Mouse (Mus musculus) layer of hippocampus, adult 18-20 months (tissue): ENCODE measurements at regions not wholly inside any gene's neighbourhood (a gene's known extent, or its start where the extent isn't known, plus 50 kb on each side); places are given as distances from the start of the nearest gene placed in this dataset.

Experiments
- DNase-seq, 2 experiments: peaks; one replicate each; pipeline ENCODE4 v3.0.0; 2022; ENCODE audit warnings: low spot score in 2 of 2

DNA sequence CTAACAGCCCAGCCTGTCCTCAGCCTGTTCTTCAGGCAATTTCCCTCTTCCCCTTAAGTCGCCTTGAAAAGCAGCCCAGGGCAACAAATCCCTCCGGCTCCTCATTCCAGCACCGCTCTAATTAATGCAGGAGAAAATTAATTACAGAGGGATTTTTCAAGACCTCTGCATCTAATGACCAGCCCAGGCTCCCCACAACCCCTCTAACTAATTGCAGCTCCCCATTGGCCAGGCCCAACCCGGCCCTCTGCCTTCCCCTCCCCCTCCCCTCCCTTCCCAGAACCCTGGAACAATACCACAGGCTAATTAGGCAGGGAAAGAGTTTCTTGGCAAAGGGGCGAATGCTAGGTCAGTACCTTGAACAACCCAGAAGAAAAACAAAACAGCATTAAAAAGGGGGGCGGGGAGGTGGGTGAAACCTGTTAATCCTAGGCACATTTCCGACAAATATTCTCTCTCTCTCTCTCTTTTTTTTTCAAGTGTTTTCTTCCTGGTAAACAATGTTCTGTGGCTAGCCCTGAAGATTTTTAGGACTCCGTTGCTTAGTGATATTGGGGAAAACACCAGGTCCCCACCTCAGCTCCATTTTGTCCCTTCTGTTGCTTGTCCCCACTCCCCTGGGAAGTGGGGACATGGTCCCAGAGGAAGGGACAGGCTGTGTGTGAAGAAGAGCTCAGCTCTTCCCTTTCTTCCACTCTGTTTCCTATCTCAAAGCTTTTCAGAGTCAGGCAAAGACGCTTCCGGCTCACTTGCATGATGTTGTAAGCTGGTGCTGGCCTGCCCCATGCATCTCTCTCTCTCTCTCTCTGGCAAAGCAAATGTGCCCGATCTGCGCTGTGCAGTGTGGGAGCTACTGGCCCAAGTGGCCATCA lies 195.1 kb downstream of the Sox9 start:
- DNase-seq, result peak in 1 of 2 experiments; percentile 28

DNA sequence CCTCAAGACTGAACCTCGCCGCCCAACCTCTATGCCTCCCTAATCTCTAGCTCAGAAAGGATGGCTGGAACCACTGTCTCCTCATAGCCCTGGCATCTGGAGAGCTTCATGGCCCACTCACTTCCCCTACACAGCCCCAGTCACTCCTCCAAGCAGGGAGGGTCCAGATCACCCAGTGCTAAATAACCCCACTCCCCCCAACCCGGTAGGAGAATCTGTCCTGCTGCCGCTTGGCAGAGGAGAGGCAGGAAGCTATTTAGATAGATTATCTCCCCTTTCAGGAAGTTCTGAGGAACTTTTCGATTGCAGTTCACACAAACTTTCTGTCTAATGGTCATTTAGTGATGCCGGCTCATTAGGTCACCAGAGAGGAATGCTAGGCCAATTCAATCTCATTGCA lies 196.9 kb downstream of the Sox9 start:
- DNase-seq, result no peak

DNA sequence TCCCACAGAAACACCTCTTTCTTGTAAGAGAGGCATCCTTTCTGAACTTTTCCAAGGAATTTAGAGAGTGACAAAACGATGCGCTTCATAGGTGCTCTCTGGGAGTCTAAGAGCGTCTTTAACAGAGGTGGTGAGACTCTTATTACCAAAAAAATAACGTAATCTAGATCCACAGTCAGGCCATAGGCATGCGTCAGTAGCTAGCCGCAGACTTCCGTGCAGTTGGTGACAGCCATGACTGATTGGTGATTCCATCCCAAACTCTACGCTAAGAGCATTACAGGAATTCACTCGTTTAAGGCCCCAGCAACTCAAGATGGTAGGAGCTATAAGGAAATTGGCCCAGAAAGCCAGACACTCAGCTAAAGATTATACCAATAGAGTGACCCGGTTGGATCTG lies 197.4 kb downstream of the Sox9 start:
- DNase-seq, result no peak

DNA sequence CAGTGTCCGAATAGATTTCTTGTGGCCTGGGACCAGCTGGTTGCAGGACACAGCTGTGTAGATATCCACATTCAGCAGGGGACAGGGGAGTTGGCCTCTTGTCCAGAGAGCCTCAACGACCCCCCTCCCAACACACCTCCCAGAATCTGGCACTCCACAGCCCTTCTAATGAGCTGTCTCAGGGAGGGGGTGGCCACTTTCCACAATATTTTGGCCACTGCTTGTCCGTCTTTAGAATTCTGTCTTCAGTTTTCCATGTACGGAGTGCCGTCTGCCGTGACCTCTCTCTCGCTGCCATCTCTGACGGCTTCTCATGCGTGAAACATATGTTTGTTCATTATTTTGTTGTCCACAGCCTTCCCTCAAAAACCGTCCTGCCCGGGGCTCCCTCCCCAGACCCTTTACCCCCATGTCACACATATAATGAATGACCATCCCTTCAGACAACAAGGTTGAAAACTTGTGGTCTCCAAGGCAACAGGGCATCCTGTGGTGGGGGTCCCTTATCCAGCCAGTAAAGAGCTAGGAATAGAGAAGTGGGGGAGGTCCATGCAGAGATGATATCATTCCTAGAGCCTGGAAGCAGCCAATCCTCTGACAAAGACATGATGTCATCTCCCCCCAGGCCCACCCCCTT lies 200.3 kb downstream of the Sox9 start:
- no peak for DNase-seq

DNA sequence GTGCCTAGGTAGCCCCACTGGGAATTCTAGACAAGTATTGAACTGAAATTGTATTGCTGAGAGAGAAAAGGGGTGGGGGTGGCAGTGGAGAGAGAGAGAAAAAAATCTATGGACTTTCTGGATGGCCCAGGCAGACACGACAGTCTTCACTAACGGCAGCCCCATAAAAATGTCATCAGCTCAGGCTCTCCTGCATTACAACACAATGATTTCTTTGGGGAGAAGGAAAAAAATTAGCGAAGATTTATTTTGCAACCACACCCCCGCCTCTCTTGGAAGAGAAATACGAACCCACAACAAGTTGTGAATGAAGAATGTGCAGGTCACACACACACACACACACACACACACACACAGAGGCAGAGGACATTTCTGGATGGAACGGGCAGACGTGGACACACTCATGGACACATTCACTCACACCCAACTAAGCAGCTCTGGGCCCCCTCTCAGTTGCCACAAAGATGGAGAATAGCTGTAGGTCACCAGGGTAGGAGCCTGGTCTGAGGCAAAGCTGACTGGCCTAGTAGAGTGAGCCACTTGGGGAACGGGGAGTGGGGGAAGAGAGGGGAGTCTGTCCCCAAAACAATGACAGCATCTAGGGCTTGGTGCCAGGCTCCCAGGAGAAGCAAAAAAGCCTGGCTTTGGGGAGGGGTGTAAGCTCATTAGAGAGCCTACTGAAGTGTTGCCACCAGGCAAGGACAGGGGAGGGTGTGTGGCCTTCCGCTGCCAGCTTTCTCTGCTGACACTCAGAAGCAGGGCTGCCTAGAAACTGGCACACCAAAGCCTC lies 201.0 kb downstream of the Sox9 start:
- DNase-seq, result peak; percentile 32 to 63

DNA sequence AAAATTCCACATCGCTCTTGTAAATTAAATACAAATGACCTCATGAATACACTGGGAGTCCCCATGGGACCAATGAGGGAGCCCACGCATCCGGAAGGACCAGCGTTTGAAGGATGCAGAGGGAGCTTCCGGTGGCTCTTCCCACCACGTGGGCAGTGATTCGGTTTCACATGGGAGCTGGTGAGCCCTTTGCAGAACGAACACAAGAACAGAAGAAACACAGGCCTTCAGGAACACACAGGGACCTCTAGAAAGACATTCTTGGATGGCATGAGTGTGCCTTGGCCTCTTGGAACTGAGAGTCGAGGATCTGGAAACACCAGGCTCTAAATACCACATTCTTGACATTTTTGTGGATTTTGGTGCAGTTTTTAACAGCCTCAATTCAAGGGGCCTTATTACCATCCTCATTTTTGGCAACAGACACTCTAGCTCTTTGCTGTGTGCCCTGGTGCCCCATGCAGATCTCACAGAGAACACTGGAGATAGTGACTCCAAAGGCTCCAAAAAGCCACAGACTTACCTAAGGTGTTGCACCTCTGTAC lies 204.1 kb downstream of the Sox9 start:
- DNase-seq, result no peak

DNA sequence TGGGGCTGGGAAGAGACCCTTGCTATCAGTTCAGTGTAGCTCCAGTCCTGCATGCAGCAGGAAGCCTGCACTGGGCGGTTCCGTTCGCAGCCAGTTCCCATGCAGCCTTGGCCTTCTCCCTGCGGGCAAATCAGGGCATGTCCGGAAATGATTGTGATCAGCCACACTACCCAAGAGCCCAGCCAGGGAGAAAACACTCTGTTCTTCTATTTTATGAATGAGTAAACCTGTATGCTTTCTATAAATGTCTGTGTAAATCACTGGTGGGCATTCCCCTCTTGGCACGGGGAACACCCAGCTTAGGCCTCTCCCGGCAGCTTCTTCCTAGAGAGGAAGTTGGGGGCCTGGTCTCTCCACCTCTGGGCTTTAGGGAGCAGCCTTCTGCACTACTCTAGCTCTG lies 205.8 kb downstream of the Sox9 start:
- no peak for DNase-seq

DNA sequence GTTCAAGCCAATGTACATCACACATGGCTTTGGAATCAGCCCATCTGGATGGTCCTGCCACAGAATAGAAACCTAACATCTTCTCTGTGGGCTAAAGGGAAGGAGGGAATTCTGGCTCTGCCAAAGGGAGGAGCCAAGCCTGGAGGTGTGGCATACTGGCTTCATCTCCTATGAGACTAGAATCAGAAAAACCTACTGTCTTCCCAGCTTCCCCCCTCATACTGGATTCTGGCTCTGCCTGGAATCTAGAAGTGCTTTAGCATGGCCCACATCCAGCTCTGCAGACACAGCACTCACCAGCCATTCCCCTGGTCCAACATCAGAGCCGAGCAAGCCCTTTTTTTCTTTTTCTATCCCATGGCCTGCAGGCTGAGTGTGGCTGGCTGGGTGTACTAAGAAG lies 206.9 kb downstream of the Sox9 start:
- peak in 1 of 2 experiments; percentile 25 for DNase-seq

DNA sequence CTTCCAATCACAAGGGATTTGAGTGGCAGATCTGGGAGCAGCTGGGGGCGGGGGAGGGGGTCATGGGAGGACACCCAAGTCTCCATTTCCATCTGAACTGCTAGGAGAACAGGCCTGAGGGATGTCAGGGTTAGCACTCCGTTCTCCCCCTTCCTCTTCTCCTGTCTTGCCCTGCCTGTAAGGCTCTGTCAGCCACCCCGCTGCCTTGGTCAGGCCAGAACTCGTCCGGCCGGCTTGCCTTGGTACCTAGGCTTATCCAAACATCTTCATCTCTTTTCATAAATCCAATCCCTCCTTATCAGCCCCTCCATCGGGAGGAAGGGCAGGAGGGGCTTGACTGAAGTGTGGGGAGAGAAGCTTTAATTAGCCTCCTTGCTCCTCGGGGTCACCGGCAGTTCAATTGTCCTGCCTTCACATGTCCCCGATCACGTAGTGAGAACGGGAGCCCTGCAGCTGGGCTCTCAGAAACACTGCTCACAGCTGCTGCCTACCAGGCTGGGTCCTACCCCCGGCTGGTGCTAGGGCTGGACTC lies 208.0 kb downstream of the Sox9 start:
- no peak for DNase-seq

DNA sequence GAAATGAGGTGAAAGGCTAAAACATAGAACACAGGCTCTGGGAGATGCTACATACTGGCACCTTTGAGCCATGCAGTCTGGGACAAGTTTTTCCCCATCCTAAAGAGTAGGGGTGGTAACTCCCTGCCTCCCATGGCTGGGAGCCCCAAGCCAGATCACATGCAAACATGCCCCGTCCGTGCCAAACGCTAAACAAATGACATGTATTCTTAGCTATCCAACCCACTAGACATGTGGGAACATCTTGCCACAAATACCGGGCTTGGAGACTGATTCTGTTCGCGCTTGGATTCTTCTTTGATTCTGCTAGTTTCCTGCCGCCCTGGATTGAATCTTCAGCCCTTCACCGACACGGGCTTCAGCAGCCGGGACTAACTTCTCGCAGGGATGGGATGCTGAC lies 208.7 kb downstream of the Sox9 start:
- no peak for DNase-seq

DNA sequence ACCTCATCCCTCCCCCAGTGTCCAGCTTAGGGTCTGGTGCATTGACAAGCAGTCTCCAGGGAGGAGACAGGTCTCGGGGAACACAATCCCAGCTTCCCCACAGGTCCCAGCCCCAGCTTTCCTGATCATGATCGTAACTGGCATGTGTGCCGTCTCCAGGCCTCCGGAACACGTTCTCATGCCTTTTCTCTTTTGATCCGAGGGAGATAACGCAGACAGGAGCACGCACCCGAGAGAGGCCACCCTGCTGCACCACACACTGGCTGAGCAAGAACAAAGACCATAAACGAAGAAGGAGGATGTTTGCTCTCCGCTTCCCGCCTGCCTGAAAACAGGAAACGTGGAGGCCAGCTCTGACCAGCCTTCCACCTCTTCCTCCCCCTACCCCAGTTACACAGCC lies 209.8 kb downstream of the Sox9 start:
- no peak for DNase-seq

DNA sequence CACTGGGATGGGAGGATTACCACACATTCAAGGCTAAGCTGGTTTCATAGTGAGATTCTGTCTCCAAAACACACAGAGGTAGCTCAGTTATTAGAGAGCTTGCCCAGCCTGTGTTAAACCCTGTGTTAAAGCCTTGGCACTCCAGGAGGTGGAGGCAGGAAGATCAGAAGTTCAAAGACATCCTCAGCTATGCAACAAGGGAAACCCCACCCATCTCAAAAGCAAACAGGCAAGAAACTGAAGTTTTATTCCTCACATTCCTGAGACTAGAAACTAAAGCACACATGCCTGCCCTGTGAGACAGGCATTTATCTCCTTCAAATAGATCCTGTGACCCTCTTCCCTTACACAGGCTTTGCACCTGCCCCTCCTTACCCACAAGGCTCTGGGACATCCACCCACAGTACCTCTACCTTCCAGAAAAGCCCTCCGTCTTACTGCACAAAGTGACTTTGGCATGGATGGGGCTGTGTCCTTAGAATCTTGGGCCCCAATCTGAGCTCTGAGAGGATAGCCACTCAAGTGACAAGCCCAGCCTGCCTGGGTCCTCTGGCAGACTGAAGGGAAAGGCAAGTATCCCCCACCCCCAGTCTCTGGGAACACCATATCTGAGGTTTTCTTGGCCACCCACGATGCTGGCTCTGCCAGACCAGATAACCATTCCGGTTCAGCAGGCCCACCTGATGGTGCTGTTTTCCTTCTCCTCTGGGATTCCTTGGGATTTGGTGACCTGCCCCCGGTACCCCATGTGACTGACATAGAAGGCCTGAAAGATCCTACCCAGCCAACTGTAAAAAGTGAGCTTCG lies 217.0 kb downstream of the Sox9 start:
- DNase-seq, result no peak

DNA sequence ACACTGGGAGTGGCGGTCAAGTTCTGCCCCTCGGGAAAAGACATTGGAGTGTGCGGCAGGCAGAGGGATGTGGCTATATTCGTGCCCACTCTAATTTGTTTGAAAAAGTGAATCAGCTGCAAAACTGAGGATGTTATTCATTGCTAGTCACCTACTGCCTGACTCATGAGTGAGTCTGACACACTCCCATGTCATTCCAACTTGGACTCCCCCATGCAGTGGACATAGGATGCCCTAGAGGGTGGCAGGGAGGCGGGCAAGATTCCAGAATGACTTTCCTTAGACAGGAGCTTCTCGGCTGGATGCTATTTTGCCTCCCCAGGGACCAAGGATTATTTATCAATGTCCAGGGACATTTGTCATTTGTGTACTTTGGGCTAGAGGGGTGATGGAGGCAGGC lies 219.0 kb downstream of the Sox9 start:
- no peak for DNase-seq

DNA sequence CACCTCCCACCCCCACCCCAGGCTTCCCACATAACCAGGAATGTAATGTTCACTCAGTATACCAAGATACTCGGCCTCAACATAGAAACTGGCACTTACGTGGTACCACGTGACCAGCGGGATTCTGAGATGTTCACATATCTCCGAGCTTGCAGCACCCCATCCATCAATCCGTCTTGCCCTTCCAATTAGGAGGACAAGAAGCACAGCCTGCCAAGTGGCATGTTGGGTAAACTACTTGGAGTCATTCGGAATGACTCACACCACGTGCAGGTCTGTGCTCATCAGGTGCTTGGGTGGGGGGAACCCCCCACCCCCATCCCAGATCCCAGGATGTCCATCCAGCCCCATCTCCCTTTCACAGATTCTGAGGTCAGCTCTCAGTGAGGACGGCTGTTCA lies 223.9 kb downstream of the Sox9 start:
- DNase-seq, result no peak

DNA sequence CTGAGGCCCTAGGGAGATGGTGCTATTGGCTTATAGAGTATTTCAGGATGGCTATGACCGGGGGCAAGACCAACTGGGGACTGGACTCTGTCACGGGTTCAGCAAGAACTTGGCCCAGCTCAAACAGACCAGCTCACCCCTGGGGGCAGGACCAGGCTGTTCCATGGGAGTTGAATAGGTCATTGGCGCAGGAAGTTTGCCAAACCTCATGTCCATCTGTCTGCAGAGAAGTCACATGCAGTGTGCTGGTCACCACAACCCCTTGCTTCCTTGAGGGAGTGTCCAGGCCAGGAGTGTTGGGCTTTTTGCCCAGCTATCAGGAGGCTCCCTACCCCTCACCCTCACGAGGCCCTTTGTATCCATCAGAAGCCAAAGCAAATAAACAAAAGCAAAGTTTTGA lies 226.5 kb downstream of the Sox9 start:
- DNase-seq, result no peak

DNA sequence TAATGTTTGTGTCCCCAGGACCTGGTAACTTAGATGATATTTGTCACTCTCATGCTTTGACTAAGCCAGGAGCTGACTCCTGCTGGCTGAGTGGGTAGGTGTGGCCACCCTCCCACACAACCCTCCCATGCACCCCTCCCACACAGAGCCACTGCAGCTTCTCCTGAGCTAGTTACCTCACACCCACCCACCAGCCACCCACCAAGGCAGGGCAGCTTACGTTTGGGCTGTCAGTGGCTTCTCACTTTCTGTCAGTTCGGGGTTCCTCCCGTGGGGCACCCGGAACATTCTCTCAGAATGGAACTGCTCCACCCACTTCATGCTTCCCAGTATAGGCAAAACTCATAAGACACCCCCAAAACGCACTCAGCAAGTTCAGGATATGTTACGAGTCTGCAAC lies 227.4 kb downstream of the Sox9 start:
- peak in 1 of 2 experiments; percentile 26 for DNase-seq

DNA sequence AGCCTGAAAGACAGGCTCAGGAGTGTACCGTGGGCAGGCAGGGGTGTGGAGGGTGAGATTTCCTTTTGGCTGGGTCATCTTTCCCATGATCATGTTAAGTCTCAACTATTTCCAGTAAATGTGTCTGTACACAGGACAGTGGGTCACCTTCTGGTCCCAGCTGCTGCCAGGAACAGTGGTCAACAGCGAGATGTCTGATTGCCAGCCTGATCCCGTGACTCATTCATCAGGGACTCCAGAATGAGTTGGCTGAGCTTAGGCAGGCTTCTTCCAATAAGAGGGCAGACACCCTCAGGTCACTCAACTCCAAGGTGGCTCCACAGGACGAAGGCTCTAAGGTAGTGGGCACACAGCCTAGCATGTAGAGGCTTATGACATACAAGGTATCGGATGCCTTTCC lies 228.9 kb downstream of the Sox9 start:
- no peak for DNase-seq

DNA sequence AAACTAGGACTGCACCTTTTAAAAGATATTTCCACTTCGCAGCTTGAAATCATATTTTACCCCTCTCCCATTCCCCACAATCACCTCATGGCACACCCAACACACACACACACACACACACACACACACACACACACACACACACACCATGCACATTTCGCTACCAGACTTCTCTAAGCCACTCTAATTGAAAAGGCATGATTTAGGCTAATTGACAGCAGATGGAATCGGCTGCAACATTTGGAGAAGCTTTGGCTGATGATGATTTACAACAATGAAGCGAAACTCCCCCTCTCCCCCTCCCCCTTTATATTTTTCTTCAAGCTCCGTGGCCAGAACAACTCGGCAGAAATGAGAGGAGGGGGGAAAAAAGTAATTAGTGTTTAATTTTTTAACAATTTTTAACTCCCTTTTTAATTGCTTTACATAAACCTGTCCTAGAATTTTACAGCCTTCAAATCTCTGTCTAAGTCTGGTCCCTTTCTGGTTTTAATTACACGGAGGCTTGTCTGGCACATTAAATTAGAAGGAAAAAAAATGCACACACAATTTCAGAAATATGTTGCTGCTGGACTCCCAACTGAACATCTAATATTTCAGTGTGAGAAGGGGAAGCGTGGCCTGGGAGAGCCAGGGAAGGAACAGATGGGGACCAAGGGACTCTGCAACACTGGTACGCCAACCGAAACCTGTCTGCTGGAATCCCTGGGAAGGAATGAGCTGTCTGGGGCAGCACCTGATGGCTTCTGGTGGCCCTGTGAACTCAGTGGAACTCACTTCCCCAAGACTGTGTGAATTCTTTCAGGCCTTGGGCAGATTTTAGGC lies 232.4 kb downstream of the Sox9 start:
- peak in 1 of 2 experiments; percentile 70 for DNase-seq

DNA sequence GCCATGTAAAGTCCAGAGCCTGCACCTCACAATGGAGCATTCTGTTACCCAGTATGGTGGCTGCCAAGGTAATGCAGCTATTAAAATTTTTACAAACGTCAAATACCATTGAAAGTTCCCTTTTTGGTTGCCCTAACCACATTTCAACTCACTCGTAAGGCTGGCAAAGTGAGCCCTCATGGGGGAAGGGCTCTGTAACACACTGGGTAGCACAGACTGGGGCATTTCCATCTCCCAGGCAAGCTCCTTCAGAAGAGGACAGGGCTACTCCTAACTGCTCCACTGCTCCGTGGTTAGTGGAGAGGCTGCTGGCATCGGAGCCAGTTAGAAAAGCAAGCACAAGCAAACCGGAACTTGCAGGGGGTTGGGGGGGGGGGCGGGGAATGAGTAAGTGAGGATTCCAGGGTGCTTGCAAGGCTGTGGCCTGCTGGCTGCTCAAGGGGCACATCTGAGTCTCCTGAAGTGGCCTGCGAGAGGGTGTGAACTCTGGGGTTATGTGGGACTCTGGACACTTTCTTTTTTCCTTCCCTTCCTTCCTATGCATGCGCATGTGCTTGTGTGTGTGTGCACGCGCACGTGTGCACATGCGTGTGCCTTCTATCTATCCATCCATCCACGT lies 233.8 kb downstream of the Sox9 start:
- DNase-seq, result no peak
